13 mouse cellular contexts compared by ENCODE assay signal in genomic region chr5:115165351-115165750, GRCm38 (mm10). TPM values are rescaled to one million over a fixed set of nuclear protein-coding genes. Genes with fewer than 3 reads are reported as not detected.
DNase-seq lines count a peak whose midpoint lies in the region; ATAC-seq and TF ChIP-seq lines count a peak whose summit lies in the region.
"Had no signal": no experiment of that assay in that cellular context is flagged by ENCODE, and none has a peak within 500 bp of the region (broad histone marks: within the 10 kb centered on the region; RNA-seq: fewer than 3 reads in every experiment).

No protein-coding gene starts in this region.

- peak; percentile 59 for TF ChIP-seq CTCF in left cerebral cortex, adult 2 months (IDR thresholded peaks at IDR 0.05)
- peak; percentile 66 for TF ChIP-seq CTCF in stomach, postnatal 0 days (IDR thresholded peaks at IDR 0.05; ENCODE audit: low read depth)

- peaks cover 6% of the 10 kb centered on the region for H3K4me1 ChIP-seq in stomach, postnatal 0 days (replicated peaks; ENCODE audit: control insufficient read depth, insufficient read depth)

- no peaks in the 10 kb centered on the region for H3K27me3 ChIP-seq in stomach, postnatal 0 days (ENCODE audit: control insufficient read depth, insufficient read depth, low read length)
- H3K27me3 ChIP-seq: embryonic facial prominence, embryonic 15.5 days; stomach, embryonic 15.5 days had no signal

- TF ChIP-seq EP300 in stomach, postnatal 0 days (optimal IDR thresholded peaks at IDR 0.05), result no peak

- intact Hi-C loops in left cerebral cortex, adult 2 months (cut with DNase I), result no loop called here

- H3K36me3 ChIP-seq in stomach, postnatal 0 days (ENCODE audit: control insufficient read depth, insufficient read depth, low read length), result no peaks in the 10 kb centered on the region
- H3K36me3 ChIP-seq: embryonic facial prominence, embryonic 15.5 days; stomach, embryonic 15.5 days had no signal

- H3K4me3 ChIP-seq in left cerebral cortex, adult 2 months, result no peak overlapping the region
- H3K4me3 ChIP-seq in stomach, postnatal 0 days (ENCODE audit: low read depth, low read length), result no peak overlapping the region
- H3K4me3 ChIP-seq: embryonic facial prominence, embryonic 15.5 days; stomach, embryonic 15.5 days had no signal

- DNase-seq in cerebellum, adult 9-11 months, result peak; percentile 38
- DNase-seq in cerebellum, adult 11-12 months, result no peak
- no peak for DNase-seq in left cerebral cortex, adult 2 months (ENCODE audit: extremely low spot score in 1 of 2, low spot score in 2 of 2)
- no peak for DNase-seq in left cerebral cortex, adult 18-20 months (ENCODE audit: low spot score in 2 of 2)
- DNase-seq in thymus, postnatal 14 days, result peak; percentile 39
- no peak for DNase-seq in thymus, postnatal 0 days (ENCODE audit: low spot score)
- DNase-seq in stomach, postnatal 0 days (ENCODE audit: low spot score), result no peak
- no peak for DNase-seq in MN1 (ENCODE audit: low spot score)
- DNase-seq: gastrocnemius, postnatal 14 days had no signal

- no peak for ATAC-seq in stomach, postnatal 0 days (ENCODE audit: low FRiP score, low TSS enrichment)

- H3K27ac ChIP-seq in left cerebral cortex, adult 2 months, result no peak overlapping the region
- no peak overlapping the region for H3K27ac ChIP-seq in stomach, postnatal 0 days (replicated peaks)
- H3K27ac ChIP-seq: embryonic facial prominence, embryonic 15.5 days had no signal

- H3K4me2 ChIP-seq in stomach, postnatal 0 days (replicated peaks; ENCODE audit: low read depth), result no peak overlapping the region
- H3K4me2 ChIP-seq: embryonic facial prominence, embryonic 15.5 days; stomach, embryonic 15.5 days had no signal

- 61% methylated on average over 9 of the region's 9 CpGs for WGBS in stomach, postnatal 0 days

- no peak overlapping the region for H3K9ac ChIP-seq in stomach, postnatal 0 days (ENCODE audit: low read length)
- H3K9ac ChIP-seq: embryonic facial prominence, embryonic 15.5 days; stomach, embryonic 15.5 days had no signal

- H3K9me3 ChIP-seq in stomach, postnatal 0 days (ENCODE audit: control insufficient read depth, low read length), result no peaks in the 10 kb centered on the region
- H3K9me3 ChIP-seq: embryonic facial prominence, embryonic 15.5 days; stomach, embryonic 15.5 days had no signal

RNA-seq across cellular contexts. Expression of gene Mlec, which starts 7.4 kb away (rescaled TPM):
- 10 to 100 TPM; 87.8 to 89.8 TPM for total RNA-seq in left cerebral cortex, adult 2 months (2021)
- 10 to 100 TPM; 88.6 to 93.5 TPM for total RNA-seq in left cerebral cortex, adult 18-20 months (2021)
- 25.2 and 26.9 TPM in 2 replicates for polyA plus RNA-seq in thymus, postnatal 0 days (2015; fragmentation: Nextera tagmentation; extraction: Ambion mirVana)
- polyA plus RNA-seq in stomach, postnatal 0 days (2015; fragmentation: Nextera tagmentation; extraction: Ambion mirVana), result 30.4 and 34.0 TPM in 2 replicates

RNA-seq across cellular contexts. Expression of gene Cabp1, which starts 28.8 kb away (rescaled TPM):
- 100 to 1,000 TPM; 319 to 335 TPM for total RNA-seq in left cerebral cortex, adult 2 months (2021)
- total RNA-seq in left cerebral cortex, adult 18-20 months (2021), result 100 to 1,000 TPM; 288 to 320 TPM
- 0.99 and 1.4 TPM in 2 replicates for polyA plus RNA-seq in thymus, postnatal 0 days (2015; fragmentation: Nextera tagmentation; extraction: Ambion mirVana)
- 0.44 and 0.67 TPM in 2 replicates for polyA plus RNA-seq in stomach, postnatal 0 days (2015; fragmentation: Nextera tagmentation; extraction: Ambion mirVana)
- total RNA-seq: megakaryocyte, adult 5-6 weeks; neutrophil, adult 5-6 weeks had no signal

RNA-seq across cellular contexts. Expression of gene Unc119b, which starts 30.6 kb away (rescaled TPM):
- total RNA-seq in left cerebral cortex, adult 2 months (2021), result 10 to 100 TPM; 25.2 to 31.0 TPM
- total RNA-seq in left cerebral cortex, adult 18-20 months (2021), result 10 to 100 TPM; 28.8 to 28.9 TPM
- polyA plus RNA-seq in thymus, postnatal 0 days (2015; fragmentation: Nextera tagmentation; extraction: Ambion mirVana), result 25.0 and 27.5 TPM in 2 replicates
- polyA plus RNA-seq in stomach, postnatal 0 days (2015; fragmentation: Nextera tagmentation; extraction: Ambion mirVana), result 12.7 and 12.9 TPM in 2 replicates

RNA-seq across cellular contexts. Expression of gene Acads, which starts 46.2 kb away (rescaled TPM):
- total RNA-seq in left cerebral cortex, adult 2 months (2021), result 1 to 10 TPM; 6.5 to 7.2 TPM
- 1 to 10 TPM; 7.9 to 8.7 TPM for total RNA-seq in left cerebral cortex, adult 18-20 months (2021)
- 51.6 and 58.6 TPM in 2 replicates for polyA plus RNA-seq in thymus, postnatal 0 days (2015; fragmentation: Nextera tagmentation; extraction: Ambion mirVana)
- polyA plus RNA-seq in stomach, postnatal 0 days (2015; fragmentation: Nextera tagmentation; extraction: Ambion mirVana), result 70.6 and 73.8 TPM in 2 replicates

Comparison
In these comparisons a context has a peak if more than half of its experiments do, and no peak if none do; other contexts are left out.
1. DNase-seq: peak in cerebellum, adult 9-11 months (single experiment) and thymus, postnatal 14 days (single experiment); none in cerebellum, adult 11-12 months (single experiment), left cerebral cortex, adult 2 months (0 of 2), left cerebral cortex, adult 18-20 months (0 of 2), thymus, postnatal 0 days (single experiment), stomach, postnatal 0 days (single experiment) and MN1 (single experiment).